Mouse (Mus musculus) neural tube, embryonic 13.5 days (tissue): ENCODE data around the gene Kat6b. TPM values are rescaled to one million over a fixed set of nuclear protein-coding genes. Genes with fewer than 3 reads are reported as not detected.
"Not testable (repeated sequence)": the region's sequence is repeated elsewhere in the genome, so short reads cannot be mapped to it uniquely, and the experiment has no call there.

ENCODE experiments used
- ATAC-seq: fragments of 200-750 bp; cut with Nextera tagmentation; 2 replicates; pipeline ENCODE4 v1.8.0; 2017; ENCODE audit warnings: low read depth, mild to moderate bottlenecking, moderate TSS enrichment, moderate library complexity
- H3K27ac ChIP-seq: fragments of 300-500 bp; sonication (generic); replicated peaks from 2 replicates; pipeline ENCODE4 v1.5.1; 2015; ENCODE audit warnings: moderate library complexity, mild to moderate bottlenecking, inconsistent platforms
- H3K27me3 ChIP-seq: fragments of 300-500 bp; sonication (generic); 2 replicates; pipeline ENCODE4 v1.6.1; 2015; ENCODE audit warnings: mild to moderate bottlenecking, inconsistent platforms
- H3K36me3 ChIP-seq: fragments of 300-500 bp; sonication (generic); 2 replicates; pipeline ENCODE4 v1.6.1; 2015; ENCODE audit warnings: mild to moderate bottlenecking, inconsistent platforms
- H3K4me1 ChIP-seq: fragments of 300-500 bp; sonication (generic); replicated peaks from 2 replicates; pipeline ENCODE4 v1.6.1; 2015; ENCODE audit warnings: inconsistent platforms
- H3K4me2 ChIP-seq: fragments of 300-500 bp; sonication (generic); 2 replicates; pipeline ENCODE4 v1.6.1; 2015; ENCODE audit warnings: inconsistent platforms, mild to moderate bottlenecking, moderate library complexity
- H3K4me3 ChIP-seq: fragments of 300-500 bp; sonication (generic); 2 replicates; pipeline ENCODE4 v1.5.1; 2015; ENCODE audit warnings: mild to moderate bottlenecking, inconsistent platforms
- H3K9ac ChIP-seq: fragments of 300-500 bp; sonication (generic); 2 replicates; pipeline ENCODE4 v1.6.1; 2015; ENCODE audit warnings: moderate library complexity, mild to moderate bottlenecking, inconsistent platforms
- H3K9me3 ChIP-seq: fragments of 300-500 bp; sonication (generic); 2 replicates; pipeline ENCODE4 v1.6.1; 2016; ENCODE audit warnings: inconsistent platforms
- WGBS: fragments of 180-500 bp; shearing (Covaris S2); methylation state at CpG from one replicate; pipeline ENCODE4 v1.1.7; 2015; 5-methylcytosine and 5-hydroxymethylcytosine counted together
- polyA plus RNA-seq: library from polyadenylated mRNA; unstranded; fragments of >200 nt; fragmentation: Nextera tagmentation; extraction: Ambion mirVana; gene quantifications from 2 replicates; pipeline ENCODE4 v1.2.1, GENCODE M21; 2015

Kat6b gene
- polyA plus RNA-seq, 1 experiment from 2014 or later = 19.6 TPM

- not testable (repeated sequence) for H3K27ac ChIP-seq, H3K4me1 ChIP-seq, H3K9me3 ChIP-seq, H3K4me3 ChIP-seq, H3K36me3 ChIP-seq, ATAC-seq, H3K27me3 ChIP-seq, H3K9ac ChIP-seq, H3K4me2 ChIP-seq
- 94% methylated on average over 2 of the region's 2 CpGs for WGBS
These were observed 5.9 kb downstream of the Kat6b start for GRCm38 (mm10) chr14:21487135-21487534.

- ATAC-seq, H3K4me3 ChIP-seq, H3K4me1 ChIP-seq, H3K9me3 ChIP-seq, H3K27me3 ChIP-seq, H3K4me2 ChIP-seq, H3K36me3 ChIP-seq, H3K9ac ChIP-seq: not testable (repeated sequence)
- H3K27ac ChIP-seq = peak overlapping the region; percentile 6
- 62% methylated on average over 8 of the region's 9 CpGs for WGBS
These were observed 7.3 kb downstream of the Kat6b start for GRCm38 (mm10) chr14:21488426-21489115.

- Histone ChIP-seq H3K36me3 (no peaks in the 10 kb centered on the region), H3K4me2 (no peak overlapping the region), H3K27ac (peak overlapping the region; percentile 6), H3K9ac (no peak overlapping the region), H3K4me1 (peaks cover 5% of the 10 kb centered on the region; the same call in 1 of the 2 replicates), H3K4me3 (no peak overlapping the region), H3K27me3 (no peaks in the 10 kb centered on the region), H3K9me3 (no peaks in the 10 kb centered on the region)
- WGBS = 37% methylated on average over 3 of the region's 3 CpGs
- peak; percentile 19; the same call in 1 of the 2 replicates for ATAC-seq
These were observed 7.9 kb downstream of the Kat6b start for GRCm38 (mm10) chr14:21489116-21489485.

- no peak overlapping the region for H3K4me2 ChIP-seq
- no peak overlapping the region for H3K4me3 ChIP-seq
- H3K9ac ChIP-seq = no peak overlapping the region
- H3K4me1 ChIP-seq = peaks cover 5% of the 10 kb centered on the region; the same call in 1 of the 2 replicates
- no peaks in the 10 kb centered on the region for H3K36me3 ChIP-seq
- ATAC-seq = no peak
- no peaks in the 10 kb centered on the region for H3K27me3 ChIP-seq
- H3K27ac ChIP-seq = no peak overlapping the region
- no peaks in the 10 kb centered on the region for H3K9me3 ChIP-seq
- 55% methylated on average over 4 of the region's 4 CpGs for WGBS
These were observed 8.9 kb downstream of the Kat6b start for GRCm38 (mm10) chr14:21490141-21490540.

GRCm38 (mm10) chr14:21498361-21498996 lies 17.2 kb downstream of the Kat6b start:
- ATAC-seq = no peak
- H3K4me1 ChIP-seq = peaks cover 30% of the 10 kb centered on the region

GRCm38 (mm10) chr14:21499011-21499581 lies 17.9 kb downstream of the Kat6b start:
- H3K4me1 ChIP-seq = peaks cover 36% of the 10 kb centered on the region
- peak overlapping the region; percentile 98 for H3K9ac ChIP-seq
- under 1% methylated on average over 30 of the region's 33 CpGs for WGBS
- peak overlapping the region; percentile 86 for H3K4me3 ChIP-seq
- ATAC-seq = 0 out of 2 replicates have a peak, but pooled peaks have one; percentile 0
- H3K27ac ChIP-seq = peak overlapping the region; percentile 99
- peak overlapping the region; percentile 73 for H3K4me2 ChIP-seq
- H3K36me3 ChIP-seq = no peaks in the 10 kb centered on the region
- no peaks in the 10 kb centered on the region for H3K27me3 ChIP-seq
- no peaks in the 10 kb centered on the region for H3K9me3 ChIP-seq

More at GRCm38 (mm10) chr14:21498361-21498996, 17.2 kb downstream of the Kat6b start:
- Histone ChIP-seq H3K9ac (peak overlapping the region; percentile 98), H3K36me3 (no peaks in the 10 kb centered on the region), H3K4me3 (peak overlapping the region; percentile 86), H3K4me2 (peak overlapping the region; percentile 73), H3K27ac (peak overlapping the region; percentile 99), H3K27me3 (no peaks in the 10 kb centered on the region), H3K9me3 (no peaks in the 10 kb centered on the region)
- WGBS = 5% methylated on average over 7 of the region's 7 CpGs

DNA sequence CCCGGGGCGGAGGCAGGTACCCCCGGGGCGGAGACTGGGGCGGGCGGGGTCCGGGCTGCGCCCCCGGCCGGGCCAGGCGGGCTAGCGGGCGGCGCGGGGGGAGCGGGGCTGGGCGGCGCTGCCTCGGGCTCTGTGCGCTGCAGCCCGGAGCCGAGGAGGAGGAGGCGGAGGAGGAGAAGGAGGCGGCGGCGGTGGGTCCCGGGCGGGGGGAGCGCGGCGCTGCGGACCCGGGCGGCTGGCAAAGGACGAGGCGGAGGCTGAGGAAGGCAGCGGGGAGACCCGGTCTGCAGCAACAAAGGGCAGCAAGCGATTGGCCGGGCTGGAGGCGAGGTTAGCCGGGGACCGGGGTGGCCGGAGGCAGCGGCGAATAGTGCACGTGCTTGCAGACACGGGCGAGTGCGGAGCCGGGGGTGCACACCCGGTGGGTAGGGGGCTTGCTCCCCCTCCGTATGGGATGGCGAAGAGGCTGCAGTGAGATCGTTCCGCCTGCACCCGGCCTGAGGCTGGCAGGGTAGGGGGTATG lies 18.5 kb downstream of the Kat6b start:
- H3K36me3 ChIP-seq = no peaks in the 10 kb centered on the region
- peak overlapping the region; percentile 98 for H3K9ac ChIP-seq
- peak overlapping the region; percentile 86 for H3K4me3 ChIP-seq
- H3K27me3 ChIP-seq = no peaks in the 10 kb centered on the region
- H3K4me2 ChIP-seq = peak overlapping the region; percentile 73
- ATAC-seq = peak; percentile 30
- H3K9me3 ChIP-seq = no peaks in the 10 kb centered on the region
- H3K27ac ChIP-seq = peak overlapping the region; percentile 99
- peaks cover 42% of the 10 kb centered on the region for H3K4me1 ChIP-seq
- WGBS = 1% methylated on average over 48 of the region's 57 CpGs

- peak overlapping the region; percentile 98 for H3K9ac ChIP-seq
- peak overlapping the region; percentile 86 for H3K4me3 ChIP-seq
- no peaks in the 10 kb centered on the region for H3K9me3 ChIP-seq
- peak overlapping the region; percentile 73 for H3K4me2 ChIP-seq
- peak overlapping the region; percentile 99 for H3K27ac ChIP-seq
- no peaks in the 10 kb centered on the region for H3K27me3 ChIP-seq
- peaks cover 47% of the 10 kb centered on the region for H3K4me1 ChIP-seq
- WGBS = under 1% methylated on average over 75 of the region's 75 CpGs
- H3K36me3 ChIP-seq = no peaks in the 10 kb centered on the region
- peak; percentile 97 for ATAC-seq
These were observed 19.2 kb downstream of the Kat6b start for GRCm38 (mm10) chr14:21500154-21501047.

GRCm38 (mm10) chr14:21501048-21501657 lies 19.9 kb downstream of the Kat6b start:
- ATAC-seq = peak; percentile 4
- peak overlapping the region; percentile 58 for H3K4me2 ChIP-seq
- WGBS = 2% methylated on average over 37 of the region's 38 CpGs
- H3K4me3 ChIP-seq = peak overlapping the region; percentile 86
- H3K9me3 ChIP-seq = no peaks in the 10 kb centered on the region
- no peaks in the 10 kb centered on the region for H3K27me3 ChIP-seq
- peak overlapping the region; percentile 82 for H3K9ac ChIP-seq
- peak overlapping the region; percentile 99 for H3K27ac ChIP-seq
- H3K36me3 ChIP-seq = peaks cover 3% of the 10 kb centered on the region; the same call in 1 of the 2 replicates
- H3K4me1 ChIP-seq = peaks cover 47% of the 10 kb centered on the region

DNA sequence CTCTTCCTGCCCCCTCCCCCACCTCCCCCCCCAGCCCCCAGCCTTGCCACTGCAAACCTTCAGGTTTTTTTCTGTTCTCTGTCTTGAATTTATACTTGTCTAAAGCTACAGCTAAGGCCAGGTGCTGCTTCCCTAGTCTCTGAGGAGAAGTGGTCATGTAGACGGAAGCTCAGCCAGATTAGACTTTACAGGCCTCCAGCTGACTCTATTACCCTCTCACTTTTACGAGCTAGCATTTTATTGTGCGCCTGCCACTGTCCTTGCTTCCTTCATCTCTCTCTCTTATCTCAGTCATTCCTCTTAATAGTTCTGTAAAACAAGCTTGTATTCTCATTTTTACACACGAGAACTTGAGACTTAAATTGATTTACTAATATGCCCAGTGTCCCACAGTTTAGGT lies 23.8 kb downstream of the Kat6b start:
- H3K27me3 ChIP-seq = no peaks in the 10 kb centered on the region
- H3K9ac ChIP-seq = no peak overlapping the region
- no peak for ATAC-seq
- 20% methylated on average over 4 of the region's 4 CpGs for WGBS
- H3K36me3 ChIP-seq = peaks cover 9% of the 10 kb centered on the region; the same call in 1 of the 2 replicates
- peaks cover 39% of the 10 kb centered on the region for H3K4me1 ChIP-seq
- H3K27ac ChIP-seq = no peak overlapping the region
- H3K4me2 ChIP-seq = no peak overlapping the region
- no peaks in the 10 kb centered on the region for H3K9me3 ChIP-seq
- H3K4me3 ChIP-seq = no peak overlapping the region

- H3K4me2 ChIP-seq = no peak overlapping the region
- peaks cover 30% of the 10 kb centered on the region for H3K4me1 ChIP-seq
- no peaks in the 10 kb centered on the region for H3K9me3 ChIP-seq
- 82% methylated on average over 5 of the region's 5 CpGs for WGBS
- ATAC-seq = no peak
- no peak overlapping the region for H3K4me3 ChIP-seq
- no peak overlapping the region for H3K27ac ChIP-seq
- H3K27me3 ChIP-seq = no peaks in the 10 kb centered on the region
- peaks cover 9% of the 10 kb centered on the region; the same call in 1 of the 2 replicates for H3K36me3 ChIP-seq
- no peak overlapping the region for H3K9ac ChIP-seq
These were observed 25.8 kb downstream of the Kat6b start for GRCm38 (mm10) chr14:21507046-21507445.
